Mouse (Mus musculus) liver, postnatal 0 days (tissue): Measurements from ENCODE around the gene Cpt1c. TPM values are rescaled to one million over a fixed set of nuclear protein-coding genes. Genes with fewer than 3 reads are reported as not detected.

Experiments used
- ATAC-seq: fragments of 200-750 bp; cut with Nextera tagmentation; 2 replicates; pipeline ENCODE4 v1.8.0; 2017; ENCODE audit warnings: mild to moderate bottlenecking, moderate library complexity
- DNase-seq: peaks from one replicate; pipeline ENCODE4 v3.0.0-alpha.2; 2016
- H3K27ac ChIP-seq: fragments of 300-500 bp; sonication (generic); 2 replicates; pipeline ENCODE4 v1.5.1; 2014; ENCODE audit warnings: antibody characterized with exemption, moderate library complexity, mild to moderate bottlenecking, low read depth
- H3K27me3 ChIP-seq: fragments of 300-500 bp; sonication (generic); 2 replicates; pipeline ENCODE4 v1.6.1; 2014; ENCODE audit warnings: low read length, control low read depth, mixed read lengths; ENCODE audit not compliant: insufficient read depth
- H3K36me3 ChIP-seq: fragments of 300-500 bp; sonication (generic); replicated peaks from 2 replicates; pipeline ENCODE4 v1.6.1; 2014; ENCODE audit warnings: mild to moderate bottlenecking, control low read depth, low read length, moderate library complexity, mixed read lengths; ENCODE audit not compliant: insufficient read depth
- H3K4me1 ChIP-seq: fragments of 300-500 bp; sonication (generic); 2 replicates; pipeline ENCODE4 v1.6.1; 2014; ENCODE audit warnings: antibody characterized with exemption, mild to moderate bottlenecking, control low read depth; ENCODE audit not compliant: insufficient read depth
- H3K4me2 ChIP-seq: fragments of 300-500 bp; sonication (generic); 2 replicates; pipeline ENCODE4 v1.6.1; 2014; ENCODE audit warnings: low read depth, mild to moderate bottlenecking, low read length, moderate library complexity, mixed read lengths
- H3K4me3 ChIP-seq: fragments of 300-500 bp; sonication (generic); 2 replicates; pipeline ENCODE4 v1.5.1; 2014; ENCODE audit warnings: low read depth, low read length
- H3K9ac ChIP-seq: fragments of 300-500 bp; sonication (generic); replicated peaks from 2 replicates; pipeline ENCODE4 v1.6.1; 2014; ENCODE audit warnings: mild to moderate bottlenecking, moderate library complexity
- H3K9me3 ChIP-seq: fragments of 300-500 bp; sonication (generic); 2 replicates; pipeline ENCODE4 v1.6.1; 2016; ENCODE audit warnings: mild to moderate bottlenecking, control low read depth, low read length, mixed read lengths
- CTCF ChIP-seq: sonication (generic); IDR thresholded peaks from 2 replicates; pipeline ENCODE4 v1.5.1; 2016; ENCODE audit warnings: antibody characterized with exemption, low read depth
- EP300 ChIP-seq: IDR thresholded peaks from 2 replicates; pipeline ENCODE4 v1.6.1; 2016; ENCODE audit warnings: antibody characterized with exemption, low read depth, mild to moderate bottlenecking
- WGBS: fragments of 180-500 bp; shearing (Covaris S2); extraction: QIAGEN DNeasy Blood & Tissue Kit; methylation state at CpG from one replicate; pipeline ENCODE4 v1.1.7; 2014; ENCODE audit not compliant: insufficient replicate concordance; 5-methylcytosine and 5-hydroxymethylcytosine counted together
- polyA plus RNA-seq: library from polyadenylated mRNA; unstranded; fragments of >200 nt; fragmentation: Nextera tagmentation; extraction: Ambion mirVana; gene quantifications from 2 replicates; pipeline ENCODE4 v1.2.1, GENCODE M21; 2015

The Cpt1c gene
- polyA plus RNA-seq, 1 experiment from 2014 or later: 1.1 TPM

DNA sequence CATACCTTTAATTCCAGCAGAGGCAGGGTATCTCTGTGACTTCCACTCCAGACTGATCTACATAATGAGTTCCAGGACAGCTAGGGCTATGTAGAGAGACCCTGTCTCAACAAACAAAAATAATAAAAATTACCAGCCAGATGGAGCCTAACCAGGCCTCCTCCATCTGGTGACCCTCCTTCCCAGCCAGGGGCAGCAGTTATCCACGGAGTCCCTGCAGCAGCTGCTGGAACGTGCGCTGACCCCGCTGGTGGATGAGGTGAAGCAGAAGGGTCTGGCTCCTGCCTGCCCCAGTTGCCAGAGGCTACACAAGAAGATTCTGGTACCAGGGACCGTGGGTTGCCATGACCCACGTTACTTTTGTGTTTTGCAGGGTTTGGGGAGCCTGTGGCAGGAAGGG is 18.4 kb downstream of the Cpt1c start:
- H3K4me3 ChIP-seq: no peak overlapping the region
- DNase-seq: no peak
- no peaks in the 10 kb centered on the region for H3K9me3 ChIP-seq
- peaks cover 16% of the 10 kb centered on the region for H3K4me1 ChIP-seq
- TF ChIP-seq CTCF (no peak), EP300 (no peak)
- peaks cover 7% of the 10 kb centered on the region for H3K27me3 ChIP-seq
- no peak overlapping the region for H3K27ac ChIP-seq
- no peaks in the 10 kb centered on the region for H3K36me3 ChIP-seq
- 67% methylated on average over 6 of the region's 6 CpGs for WGBS
- ATAC-seq: no peak
- H3K4me2 ChIP-seq: no peak overlapping the region
- H3K9ac ChIP-seq: no peak overlapping the region

DNA sequence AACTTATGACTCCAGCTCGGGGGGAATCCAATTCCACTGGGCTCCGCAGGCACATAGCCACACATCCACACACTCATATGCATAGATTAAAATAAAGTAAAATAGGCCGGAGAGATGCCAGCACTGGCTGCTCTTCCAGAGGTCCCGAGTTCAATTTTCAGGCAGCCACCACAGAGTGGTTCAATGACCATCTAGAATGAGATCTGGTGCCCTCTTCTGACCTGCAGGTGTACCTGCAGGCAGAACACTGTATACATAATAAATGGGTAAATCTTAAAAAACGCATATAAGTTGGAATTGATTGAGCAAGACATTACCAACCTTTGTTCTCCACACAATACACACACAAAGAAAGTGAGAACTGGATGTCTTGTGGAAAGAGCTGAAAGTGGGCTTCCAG is 19.0 kb downstream of the Cpt1c start:
- 41% methylated on average over 5 of the region's 5 CpGs for WGBS
- no peak overlapping the region for H3K4me3 ChIP-seq
- no peak overlapping the region for H3K27ac ChIP-seq
- H3K4me2 ChIP-seq: no peak overlapping the region
- peaks cover 12% of the 10 kb centered on the region for H3K27me3 ChIP-seq
- TF ChIP-seq CTCF (peak; percentile 74), EP300 (no peak)
- no peak overlapping the region for H3K9ac ChIP-seq
- DNase-seq (peak; percentile 20), ATAC-seq (no peak)
- H3K4me1 ChIP-seq: peaks cover 16% of the 10 kb centered on the region
- no peaks in the 10 kb centered on the region for H3K36me3 ChIP-seq
- no peaks in the 10 kb centered on the region for H3K9me3 ChIP-seq

DNA sequence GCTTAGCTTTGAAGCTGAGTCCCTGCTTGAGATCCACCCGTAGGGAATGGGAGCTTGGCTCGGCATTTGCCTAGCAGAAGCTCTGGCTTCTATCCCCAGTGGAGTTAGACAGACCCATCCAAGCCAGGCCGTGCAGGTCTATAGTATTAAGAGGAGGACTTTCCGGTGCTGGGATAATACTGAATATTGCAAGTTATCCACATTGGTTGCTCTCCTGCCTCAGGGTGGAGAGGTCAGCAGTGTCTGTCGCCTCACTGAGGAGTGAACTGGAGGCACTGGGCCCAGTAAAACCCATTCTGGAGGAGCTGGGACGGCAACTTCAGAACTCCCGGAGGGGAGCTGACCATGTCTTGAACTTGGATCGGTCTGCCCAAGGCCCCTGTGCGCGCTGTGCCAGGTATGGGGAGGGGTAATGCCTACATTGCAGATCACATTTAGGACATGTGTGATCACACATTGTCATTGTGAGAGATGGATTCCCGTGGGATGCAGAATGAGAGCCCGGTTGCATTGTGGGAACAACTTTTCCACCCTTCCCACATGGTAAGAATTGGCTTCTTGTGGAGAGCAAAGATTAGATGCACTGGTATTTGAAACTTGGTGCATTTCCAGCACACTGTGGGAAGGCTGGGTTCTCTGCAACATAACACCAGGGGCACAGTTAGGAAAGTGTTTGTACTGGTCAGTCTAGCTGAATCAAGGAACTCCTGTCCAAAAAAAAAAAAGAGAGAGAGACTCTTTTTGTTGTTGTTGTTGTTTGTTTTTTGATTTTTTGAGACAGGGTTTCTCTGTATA is 20.4 kb downstream of the Cpt1c start:
- TF ChIP-seq EP300: no peak
- no peak for TF ChIP-seq CTCF
- DNase-seq (no peak), ATAC-seq (no peak)
- Histone ChIP-seq H3K4me1 (peaks cover 16% of the 10 kb centered on the region), H3K9ac (no peak overlapping the region), H3K27me3 (peaks cover 21% of the 10 kb centered on the region), H3K9me3 (no peaks in the 10 kb centered on the region), H3K27ac (no peak overlapping the region), H3K36me3 (no peaks in the 10 kb centered on the region), H3K4me3 (no peak overlapping the region), H3K4me2 (no peak overlapping the region)
- 84% methylated on average over 12 of the region's 12 CpGs for WGBS

DNA sequence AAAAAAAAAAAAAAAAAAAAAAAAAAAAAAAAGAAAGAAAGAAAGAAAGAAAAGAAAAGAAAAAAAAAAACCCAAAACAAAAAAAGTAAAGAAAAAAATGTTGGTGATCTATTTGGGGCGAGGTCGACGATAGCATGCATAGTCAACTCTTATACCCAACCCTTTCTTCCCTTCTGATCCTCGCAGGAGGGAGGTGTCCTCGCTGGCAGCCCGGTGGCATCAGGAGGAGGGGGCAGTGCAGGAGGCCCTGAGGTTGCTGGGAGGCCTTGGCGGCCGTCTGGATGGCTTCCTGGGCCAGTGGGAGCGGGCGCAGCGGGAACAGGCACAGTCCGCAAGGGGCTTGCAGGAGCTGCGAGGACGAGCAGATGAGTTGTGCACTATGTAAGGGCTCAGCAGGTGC is 21.1 kb downstream of the Cpt1c start:
- no peak overlapping the region for H3K4me3 ChIP-seq
- no peak overlapping the region for H3K9ac ChIP-seq
- DNase-seq (peak; percentile 13), ATAC-seq (no peak)
- no peaks in the 10 kb centered on the region for H3K9me3 ChIP-seq
- TF ChIP-seq EP300 (no peak), CTCF (no peak)
- WGBS: 72% methylated on average over 14 of the region's 14 CpGs
- no peak overlapping the region for H3K27ac ChIP-seq
- no peak overlapping the region for H3K4me2 ChIP-seq
- no peaks in the 10 kb centered on the region for H3K36me3 ChIP-seq
- peaks cover 21% of the 10 kb centered on the region for H3K27me3 ChIP-seq
- peaks cover 16% of the 10 kb centered on the region for H3K4me1 ChIP-seq

- Histone ChIP-seq H3K4me2 (peak overlapping the region; percentile 97), H3K27ac (peak overlapping the region; percentile 68), H3K9me3 (no peaks in the 10 kb centered on the region), H3K4me1 (peaks cover 16% of the 10 kb centered on the region), H3K36me3 (no peaks in the 10 kb centered on the region), H3K27me3 (peaks cover 21% of the 10 kb centered on the region), H3K9ac (peak overlapping the region; percentile 58), H3K4me3 (peak overlapping the region; percentile 60)
- ATAC-seq: peak; percentile 92
- TF ChIP-seq EP300 (no peak), CTCF (no peak)
- peak; percentile 91 for DNase-seq
- 5% methylated on average over 24 of the region's 24 CpGs for WGBS
These were observed 21.9 kb downstream of the Cpt1c start for GRCm38 (mm10) chr7:44952611-44953306.

- ATAC-seq: peak; percentile 55
- DNase-seq: peak; percentile 71
- no peaks in the 10 kb centered on the region for H3K9me3 ChIP-seq
- no peaks in the 10 kb centered on the region for H3K36me3 ChIP-seq
- WGBS: 2% methylated on average over 10 of the region's 10 CpGs
- H3K27me3 ChIP-seq: peaks cover 21% of the 10 kb centered on the region
- peak overlapping the region; percentile 97 for H3K4me2 ChIP-seq
- peak overlapping the region; percentile 60 for H3K4me3 ChIP-seq
- H3K9ac ChIP-seq: no peak overlapping the region
- peaks cover 16% of the 10 kb centered on the region for H3K4me1 ChIP-seq
- no peak overlapping the region for H3K27ac ChIP-seq
- TF ChIP-seq EP300 (no peak), CTCF (no peak)
These were observed 22.7 kb downstream of the Cpt1c start for GRCm38 (mm10) chr7:44951960-44952359.
